Mouse (Mus musculus): ENCODE results near the gene Mylk4.

Mylk4 gene

GRCm38 (mm10) chr13:32764448-32764847 is 19.3 kb downstream of the Mylk4 start:
- peak; percentile 7; the same call in 1 of the 2 replicates for TF ChIP-seq GATA4 (IDR thresholded peaks at IDR 0.05; ENCODE audit: insufficient replicate concordance, low read length)

- no peak for TF ChIP-seq GATA4 (IDR thresholded peaks at IDR 0.05; ENCODE audit: insufficient replicate concordance, low read length)
Observed at GRCm38 (mm10) chr13:32763141-32763540, 20.6 kb downstream of the Mylk4 start.

- no peak for TF ChIP-seq GATA4 (IDR thresholded peaks at IDR 0.05; ENCODE audit: insufficient replicate concordance, low read length)
Observed at GRCm38 (mm10) chr13:32760795-32761194, 23.0 kb downstream of the Mylk4 start.

- no peak for TF ChIP-seq GATA4 (IDR thresholded peaks at IDR 0.05; ENCODE audit: insufficient replicate concordance, low read length)
Observed at GRCm38 (mm10) chr13:32759036-32759435, 24.7 kb downstream of the Mylk4 start.

GRCm38 (mm10) chr13:32752066-32752657 is 31.6 kb downstream of the Mylk4 start:
- TF ChIP-seq GATA4 (IDR thresholded peaks at IDR 0.05; ENCODE audit: insufficient replicate concordance, low read length): no peak

GRCm38 (mm10) chr13:32750507-32750906 is 33.2 kb downstream of the Mylk4 start:
- TF ChIP-seq GATA4 (IDR thresholded peaks at IDR 0.05; ENCODE audit: insufficient replicate concordance, low read length): no peak

- TF ChIP-seq GATA4 (IDR thresholded peaks at IDR 0.05; ENCODE audit: insufficient replicate concordance, low read length): no peak
Observed at GRCm38 (mm10) chr13:32748421-32748820, 35.3 kb downstream of the Mylk4 start.

- TF ChIP-seq GATA4 (IDR thresholded peaks at IDR 0.05; ENCODE audit: insufficient replicate concordance, low read length): no peak
Observed at GRCm38 (mm10) chr13:32741161-32741560, 42.6 kb downstream of the Mylk4 start.

GRCm38 (mm10) chr13:32731283-32731682 is 52.5 kb downstream of the Mylk4 start:
- TF ChIP-seq GATA4 (IDR thresholded peaks at IDR 0.05; ENCODE audit: insufficient replicate concordance, low read length): no peak

GRCm38 (mm10) chr13:32724606-32725005 is 59.1 kb downstream of the Mylk4 start:
- TF ChIP-seq GATA4 (IDR thresholded peaks at IDR 0.05; ENCODE audit: insufficient replicate concordance, low read length): no peak

- no peak for TF ChIP-seq GATA4 (IDR thresholded peaks at IDR 0.05; ENCODE audit: insufficient replicate concordance, low read length)
Observed at GRCm38 (mm10) chr13:32721717-32722116, 62.0 kb downstream of the Mylk4 start.

- no peak for TF ChIP-seq GATA4 (IDR thresholded peaks at IDR 0.05; ENCODE audit: insufficient replicate concordance, low read length)
Observed at GRCm38 (mm10) chr13:32719284-32719683, 64.5 kb downstream of the Mylk4 start.

- TF ChIP-seq GATA4 (IDR thresholded peaks at IDR 0.05; ENCODE audit: insufficient replicate concordance, low read length): no peak
Observed at GRCm38 (mm10) chr13:32717709-32718108, 66.0 kb downstream of the Mylk4 start.

- TF ChIP-seq GATA4 (IDR thresholded peaks at IDR 0.05; ENCODE audit: insufficient replicate concordance, low read length): no peak
Observed at GRCm38 (mm10) chr13:32712568-32712967, 71.2 kb downstream of the Mylk4 start.

- no peak for TF ChIP-seq GATA4 (IDR thresholded peaks at IDR 0.05; ENCODE audit: insufficient replicate concordance, low read length)
Observed at GRCm38 (mm10) chr13:32707894-32708293, 75.9 kb downstream of the Mylk4 start.

- no peak for TF ChIP-seq GATA4 (IDR thresholded peaks at IDR 0.05; ENCODE audit: insufficient replicate concordance, low read length)
Observed at GRCm38 (mm10) chr13:32706651-32707288, 77.0 kb downstream of the Mylk4 start.

GRCm38 (mm10) chr13:32705315-32705714 is 78.4 kb downstream of the Mylk4 start:
- no peak for TF ChIP-seq GATA4 (IDR thresholded peaks at IDR 0.05; ENCODE audit: insufficient replicate concordance, low read length)

Measured in liver, adult (tissue).